Mouse (Mus musculus): Measurements from ENCODE around the gene Tjp3.

DNA sequence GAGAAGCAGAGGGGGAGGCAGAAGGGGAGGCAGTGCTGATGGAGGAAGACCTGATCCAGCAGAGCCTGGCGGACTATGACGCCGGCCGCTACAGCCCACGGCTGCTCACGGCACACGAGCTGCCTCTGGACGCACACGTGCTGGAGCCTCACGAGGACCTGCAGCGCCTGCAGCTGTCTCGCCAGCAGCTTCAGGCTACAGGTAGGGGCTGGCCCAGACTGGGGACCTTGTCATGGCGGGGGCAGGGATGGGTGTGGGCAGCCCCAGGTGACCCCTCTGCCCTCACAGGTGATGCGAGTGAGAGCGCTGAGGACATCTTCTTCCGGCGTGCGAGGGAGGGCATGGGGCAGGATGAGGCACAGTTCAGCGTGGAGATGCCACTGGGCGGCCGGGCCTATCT is 33.8 kb upstream of the Tjp3 start:
- no peak for TF ChIP-seq CTCF (IDR thresholded peaks at IDR 0.05; ENCODE audit: control insufficient read depth, insufficient read depth, low read length)
- no peak for TF ChIP-seq POLR2A (IDR thresholded peaks at IDR 0.05; ENCODE audit: borderline replicate concordance, control insufficient read depth, low read depth, low read length)

Data from bone marrow, adult 2 months (tissue).